Mouse (Mus musculus): ENCODE data around the gene Rd3. TPM values are rescaled to one million over a fixed set of nuclear protein-coding genes. Genes with fewer than 3 reads are reported as not detected.

Rd3 gene
- polyA plus RNA-seq, 1 experiment from 2014 or later: 5.2 TPM

GRCm38 (mm10) chr1:191994476-191994875 lies 17.3 kb downstream of the Rd3 start:
- Histone ChIP-seq H3K27me3 (no peaks in the 10 kb centered on the region), H3K9me3 (no peaks in the 10 kb centered on the region), H3K9ac (no peak overlapping the region), H3K27ac (no peak overlapping the region), H3K4me3 (no peak overlapping the region), H3K4me1 (no peaks in the 10 kb centered on the region), H3K4me2 (replicated peaks) (no peak overlapping the region), H3K36me3 (peaks cover 8% of the 10 kb centered on the region)
- 70% methylated on average over 5 of the region's 5 CpGs for WGBS
- no peak for ATAC-seq (ENCODE audit: insufficient number of reproducible peaks, insufficient read depth, low FRiP score, low TSS enrichment)

GRCm38 (mm10) chr1:191995488-191995887 lies 18.3 kb downstream of the Rd3 start:
- H3K4me3 ChIP-seq: no peak overlapping the region
- no peak overlapping the region for H3K27ac ChIP-seq
- no peak overlapping the region for H3K9ac ChIP-seq
- no peaks in the 10 kb centered on the region for H3K27me3 ChIP-seq
- H3K4me1 ChIP-seq: no peaks in the 10 kb centered on the region
- no peak overlapping the region for H3K4me2 ChIP-seq (replicated peaks)
- 55% methylated on average over 4 of the region's 4 CpGs for WGBS
- no peak for ATAC-seq (ENCODE audit: insufficient number of reproducible peaks, insufficient read depth, low FRiP score, low TSS enrichment)
- H3K36me3 ChIP-seq: peaks cover 8% of the 10 kb centered on the region
- no peaks in the 10 kb centered on the region for H3K9me3 ChIP-seq

- no peaks in the 10 kb centered on the region for H3K9me3 ChIP-seq
- no peak overlapping the region for H3K4me2 ChIP-seq (replicated peaks)
- H3K9ac ChIP-seq: no peak overlapping the region
- WGBS: 88% methylated on average over 7 of the region's 7 CpGs
- no peak overlapping the region for H3K4me3 ChIP-seq
- no peaks in the 10 kb centered on the region for H3K4me1 ChIP-seq
- no peak for ATAC-seq (ENCODE audit: insufficient number of reproducible peaks, insufficient read depth, low FRiP score, low TSS enrichment)
- peaks cover 8% of the 10 kb centered on the region for H3K36me3 ChIP-seq
- no peak overlapping the region for H3K27ac ChIP-seq
- no peaks in the 10 kb centered on the region for H3K27me3 ChIP-seq
Observed at GRCm38 (mm10) chr1:191995916-191996315, 18.7 kb downstream of the Rd3 start.

GRCm38 (mm10) chr1:191996621-191997185 lies 19.5 kb downstream of the Rd3 start:
- no peak overlapping the region for H3K27ac ChIP-seq
- no peaks in the 10 kb centered on the region for H3K27me3 ChIP-seq
- no peak overlapping the region for H3K9ac ChIP-seq
- H3K36me3 ChIP-seq: peaks cover 8% of the 10 kb centered on the region
- ATAC-seq (ENCODE audit: insufficient number of reproducible peaks, insufficient read depth, low FRiP score, low TSS enrichment): no peak
- no peaks in the 10 kb centered on the region for H3K9me3 ChIP-seq
- WGBS: 88% methylated on average over 8 of the region's 8 CpGs
- H3K4me2 ChIP-seq (replicated peaks): no peak overlapping the region
- no peak overlapping the region for H3K4me3 ChIP-seq
- H3K4me1 ChIP-seq: no peaks in the 10 kb centered on the region

- no peaks in the 10 kb centered on the region for H3K9me3 ChIP-seq
- H3K27me3 ChIP-seq: no peaks in the 10 kb centered on the region
- H3K36me3 ChIP-seq: peaks cover 8% of the 10 kb centered on the region
- H3K9ac ChIP-seq: no peak overlapping the region
- no peak overlapping the region for H3K4me2 ChIP-seq (replicated peaks)
- H3K27ac ChIP-seq: no peak overlapping the region
- H3K4me1 ChIP-seq: no peaks in the 10 kb centered on the region
- no peak overlapping the region for H3K4me3 ChIP-seq
- ATAC-seq (ENCODE audit: insufficient number of reproducible peaks, insufficient read depth, low FRiP score, low TSS enrichment): no peak
Observed at GRCm38 (mm10) chr1:191999022-191999421, 21.9 kb downstream of the Rd3 start.

Small RNA genes lying within 50 kb of the gene (microRNA-seq; reads per million reads assigned to microRNA genes)
- gene Mir3473c: not detected

Other genes with a start within 250 kb of the Rd3 start
- 36.7 and 40.5 TPM in 2 replicates for gene Nek2, start 155.9 kb upstream of the Rd3 start, polyA plus RNA-seq (2016; fragmentation: Nextera tagmentation; extraction: Ambion mirVana)
- 3.3 and 3.9 TPM in 2 replicates for gene Slc30a1, start 70.6 kb upstream of the Rd3 start, polyA plus RNA-seq (2016; fragmentation: Nextera tagmentation; extraction: Ambion mirVana)
- 13.1 and 14.4 TPM in 2 replicates for gene Traf5, start 115.2 kb downstream of the Rd3 start, polyA plus RNA-seq (2016; fragmentation: Nextera tagmentation; extraction: Ambion mirVana)
- gene Rcor3, start 160.7 kb downstream of the Rd3 start, polyA plus RNA-seq (2016; fragmentation: Nextera tagmentation; extraction: Ambion mirVana): 26.4 and 26.8 TPM in 2 replicates
- 0.90 and 1.5 TPM in 2 replicates for gene Kcnh1, start 213.4 kb downstream of the Rd3 start, polyA plus RNA-seq (2016; fragmentation: Nextera tagmentation; extraction: Ambion mirVana)